Mouse (Mus musculus) MEL (cell line): ENCODE data around the gene Gm45716. TPM values are rescaled to one million over a fixed set of nuclear protein-coding genes. Genes with fewer than 3 reads are reported as not detected.

Source experiments
- DNase-seq: peaks from one replicate; pipeline ENCODE4 v3.0.0; 2011; ENCODE audit warnings: low read depth, low spot score
- H3K27ac ChIP-seq: 2 replicates; pipeline ENCODE4 v1.5.1; 2012; ENCODE audit warnings: low read depth, mild to moderate bottlenecking, control low read depth, low read length, moderate library complexity; ENCODE audit not compliant: control insufficient read depth
- H3K27me3 ChIP-seq, 2 experiments: fragments of 150-350 bp in 1 of 2; sonication (generic) in 1 of 2; 2 replicates each; pipeline ENCODE4 v1.6.1; 2012; ENCODE audit warnings: low read length in 2 of 2, mild to moderate bottlenecking in 2 of 2, improper control_type of control experiment in 1 of 2, moderate library complexity in 1 of 2; ENCODE audit not compliant: insufficient read depth in 2 of 2, control insufficient read depth in 1 of 2
- H3K36me3 ChIP-seq, 2 experiments: 2 replicates each; pipeline ENCODE4 v1.6.1; 2012 to 2014; ENCODE audit warnings: low read length in 2 of 2, improper control_type of control experiment in 1 of 2, inconsistent platforms in 1 of 2, mild to moderate bottlenecking in 1 of 2; ENCODE audit not compliant: insufficient read depth in 2 of 2, control insufficient read depth in 1 of 2
- H3K4me1 ChIP-seq, 2 experiments: fragments of 150-350 bp in 1 of 2; sonication (generic) in 1 of 2; 2 replicates each; pipeline ENCODE4 v1.6.1; 2012; ENCODE audit warnings: low read length in 2 of 2, improper control_type of control experiment in 1 of 2, mild to moderate bottlenecking in 1 of 2; ENCODE audit not compliant: insufficient read depth in 2 of 2, control insufficient read depth in 1 of 2
- H3K4me3 ChIP-seq, 2 experiments: fragments of 150-350 bp in 1 of 2; sonication (generic) in 1 of 2; 2 replicates each; pipeline ENCODE4 v1.5.1; 2012; ENCODE audit warnings: low read depth in 2 of 2, low read length in 2 of 2, mild to moderate bottlenecking in 2 of 2, moderate library complexity in 2 of 2, control low read depth in 1 of 2, improper control_type of control experiment in 1 of 2; ENCODE audit not compliant: control insufficient read depth in 1 of 2, insufficient read depth in 1 of 2
- H3K79me2 ChIP-seq: 2 replicates; pipeline ENCODE4 v1.6.1; 2012; ENCODE audit warnings: mild to moderate bottlenecking, low read length, moderate library complexity; ENCODE audit not compliant: control insufficient read depth, poor library complexity, insufficient read depth
- H3K9ac ChIP-seq: 2 replicates; pipeline ENCODE4 v1.6.1; 2012; ENCODE audit warnings: low read depth, mild to moderate bottlenecking, control low read depth, low read length, moderate library complexity; ENCODE audit not compliant: control insufficient read depth, poor library complexity, severe bottlenecking
- H3K9me3 ChIP-seq: fragments of 150-350 bp; sonication (generic); replicated peaks from 2 replicates; pipeline ENCODE4 v1.6.1; 2012; ENCODE audit warnings: mild to moderate bottlenecking, low read length, improper control_type of control experiment, moderate library complexity; ENCODE audit not compliant: insufficient read depth
- CHD2 ChIP-seq: IDR thresholded peaks from 2 replicates; pipeline ENCODE4 v1.6.1; 2011; ENCODE audit warnings: low read length, improper control_type of control experiment
- ELF1 ChIP-seq: IDR thresholded peaks from 2 replicates; pipeline ENCODE4 v1.6.1; 2014; ENCODE audit warnings: low read depth, mild to moderate bottlenecking, inconsistent platforms, low read length, improper control_type of control experiment, moderate library complexity
- EP300 ChIP-seq, 2 experiments: IDR thresholded peaks; 2 replicates each; pipeline ENCODE4 v1.6.1; 2011; ENCODE audit warnings: improper control_type of control experiment in 2 of 2, low read length in 2 of 2, low read depth in 1 of 2, mild to moderate bottlenecking in 1 of 2
- GABPA ChIP-seq: IDR thresholded peaks from 2 replicates; pipeline ENCODE4 v1.6.1; 2012; ENCODE audit warnings: low read depth, mild to moderate bottlenecking, inconsistent platforms, low read length, improper control_type of control experiment, moderate library complexity
- HCFC1 ChIP-seq: IDR thresholded peaks from 2 replicates; pipeline ENCODE4 v1.6.1; 2012; ENCODE audit warnings: low read depth, mild to moderate bottlenecking, inconsistent platforms, low read length, improper control_type of control experiment, moderate library complexity
- KAT2A ChIP-seq: conservative IDR thresholded peaks from 2 replicates; pipeline ENCODE4 v1.6.1; 2012; ENCODE audit warnings: low read depth, low read length, improper control_type of control experiment, inconsistent platforms
- MAFK ChIP-seq: IDR thresholded peaks from 2 replicates; pipeline ENCODE4 v1.6.1; 2011; ENCODE audit warnings: low read depth, mild to moderate bottlenecking, low read length, improper control_type of control experiment, borderline replicate concordance
- MAX ChIP-seq: IDR thresholded peaks from 2 replicates; pipeline ENCODE4 v1.6.1; 2011; ENCODE audit warnings: low read length, improper control_type of control experiment
- MXI1 ChIP-seq: IDR thresholded peaks from 2 replicates; pipeline ENCODE4 v1.6.1; 2011; ENCODE audit warnings: mild to moderate bottlenecking, low read depth, low read length, improper control_type of control experiment
- MYC ChIP-seq: IDR thresholded peaks from 2 replicates; pipeline ENCODE4 v1.6.1; 2011; ENCODE audit warnings: low read depth, mild to moderate bottlenecking, low read length, improper control_type of control experiment, moderate library complexity
- POLR2AphosphoS5 ChIP-seq: IDR thresholded peaks from 2 replicates; pipeline ENCODE4 v1.6.1; 2012; ENCODE audit warnings: low read depth, borderline replicate concordance, mild to moderate bottlenecking, inconsistent platforms, low read length, moderate library complexity, mixed read lengths
- RAD21 ChIP-seq: IDR thresholded peaks from 2 replicates; pipeline ENCODE4 v1.6.1; 2011; ENCODE audit warnings: mild to moderate bottlenecking, low read depth, low read length, improper control_type of control experiment
- SIN3A ChIP-seq: IDR thresholded peaks from 2 replicates; pipeline ENCODE4 v1.6.1; 2012; ENCODE audit warnings: low read length, improper control_type of control experiment, inconsistent platforms
- UBTF ChIP-seq: IDR thresholded peaks from 2 replicates; pipeline ENCODE4 v1.6.1; 2012; ENCODE audit warnings: low read depth, mild to moderate bottlenecking, inconsistent platforms, low read length, improper control_type of control experiment, moderate library complexity, borderline replicate concordance; ENCODE audit not compliant: insufficient read depth
- ZKSCAN1 ChIP-seq: IDR thresholded peaks from 2 replicates; pipeline ENCODE4 v1.6.1; 2012; ENCODE audit warnings: low read depth, mild to moderate bottlenecking, inconsistent platforms, low read length, improper control_type of control experiment, moderate library complexity
- ZNF384 ChIP-seq: IDR thresholded peaks from 2 replicates; pipeline ENCODE4 v1.6.1; 2012; ENCODE audit warnings: low read depth, mild to moderate bottlenecking, inconsistent platforms, low read length, improper control_type of control experiment
- polyA plus RNA-seq, 2 experiments: library from polyadenylated mRNA; stranded (reverse) in 1 of 2; unstranded in 1 of 2; fragments of >175 nt in 1 of 2; fragments of >200 nt in 1 of 2; gene quantifications; 2 replicates each; pipeline versions ENCODE4 v1.2.1 to v1.2.4; 2012; ENCODE audit warnings: low replicate concordance in 2 of 2, low read depth in 1 of 2; ENCODE audit not compliant: insufficient read length in 2 of 2, insufficient read depth in 1 of 2, missing spikeins in 1 of 2
- total RNA-seq: library from RNA; depleted of rRNA; stranded (reverse); fragments of 300-350 nt; gene quantifications from 2 replicates; pipeline ENCODE4 v1.2.3, GENCODE M21; 2012

The Gm45716 gene
- total and polyA plus RNA-seq, 3 experiments = 2.9 to 4.1 TPM; not detected in 1

DNA sequence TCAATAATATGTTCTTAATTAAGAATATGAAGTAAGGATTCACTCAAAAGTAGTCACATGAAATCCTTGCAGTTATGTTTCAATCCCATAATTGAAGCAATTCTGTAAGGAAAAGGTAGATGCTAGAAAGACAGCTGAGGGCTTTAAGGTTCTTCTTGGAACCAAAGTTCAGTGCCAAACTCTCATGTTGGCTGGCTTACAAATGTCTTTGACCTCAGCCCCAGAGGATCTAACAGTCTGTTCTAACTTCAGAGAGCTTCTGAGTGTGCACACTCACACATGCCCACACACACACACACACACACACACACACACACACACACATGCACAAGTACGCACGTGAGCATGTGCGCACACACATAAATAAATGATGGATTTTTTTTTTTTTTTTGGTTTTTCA lies 2.7 kb downstream of the Gm45716 start:
- no peak overlapping the region for H3K9ac ChIP-seq
- no peak for DNase-seq
- no peak overlapping the region for H3K4me3 ChIP-seq
- no peaks in the 10 kb centered on the region for H3K4me1 ChIP-seq
- H3K27ac ChIP-seq = no peak overlapping the region
- peaks cover 2 to 10% of the 10 kb centered on the region in 2 experiments; a peak in 2 of 4 replicates for H3K27me3 ChIP-seq
- TF ChIP-seq ZKSCAN1 = no peak
- TF ChIP-seq POLR2AphosphoS5 = no peak
- TF ChIP-seq ELF1 = no peak
- no peak for TF ChIP-seq KAT2A
- no peak for TF ChIP-seq RAD21
- no peak for TF ChIP-seq MXI1
- TF ChIP-seq CHD2 = no peak
- TF ChIP-seq HCFC1 = no peak
- no peak for TF ChIP-seq SIN3A
- TF ChIP-seq MAX = no peak
- no peak for TF ChIP-seq GABPA
- TF ChIP-seq ZNF384 = no peak
- TF ChIP-seq, all 39 proteins: peak for 0
- Histone ChIP-seq H3K79me2 (no peaks in the 10 kb centered on the region), H3K9me3 (no peaks in the 10 kb centered on the region), H3K36me3 (no peaks in the 10 kb centered on the region)

DNA sequence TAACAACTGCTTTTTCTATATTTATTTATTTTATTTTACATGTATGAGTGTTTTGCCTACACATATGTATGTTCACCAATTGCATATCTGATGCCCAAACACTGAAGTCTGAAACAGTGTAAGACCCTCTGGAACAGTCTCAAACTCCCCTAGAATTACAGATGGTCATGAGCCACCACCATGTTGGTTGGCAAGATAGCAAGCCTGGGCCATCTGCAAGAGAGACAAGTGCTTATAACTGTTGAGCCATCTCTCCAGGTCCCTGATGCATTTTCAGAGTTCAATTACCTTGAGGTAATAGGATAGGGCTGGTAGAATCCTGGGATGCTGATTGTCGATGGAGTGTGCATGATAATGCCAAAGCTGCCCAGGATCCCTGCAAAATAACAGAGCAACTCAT lies 7.5 kb downstream of the Gm45716 start:
- Histone ChIP-seq H3K27me3 (peaks cover 3 to 8% of the 10 kb centered on the region in 2 experiments), H3K4me1 (no peaks in the 10 kb centered on the region), H3K27ac (no peak overlapping the region), H3K36me3 (no peaks in the 10 kb centered on the region), H3K4me3 (no peak overlapping the region), H3K9me3 (no peaks in the 10 kb centered on the region), H3K9ac (no peak overlapping the region), H3K79me2 (no peaks in the 10 kb centered on the region)
- no peak for DNase-seq
- TF ChIP-seq ZKSCAN1 (no peak), MAFK (no peak), EP300 (IDR thresholded peaks at IDR 0.05; ENCODE audit: low read depth in 1 of 2, low read length in 2 of 2) (no peak), KAT2A (no peak), HCFC1 (no peak), MXI1 (no peak), UBTF (no peak), POLR2AphosphoS5 (no peak), SIN3A (no peak), MYC (no peak)
